Mouse (Mus musculus) urinary bladder, adult 18-20 months (tissue): ENCODE data around the gene Kctd7.
A peak's percentile ranks its signal among the peaks of the same experiment; 100 is the strongest.

Source experiments
- DNase-seq, 2 experiments: peaks; one replicate each; pipeline ENCODE4 v3.0.0; 2022; ENCODE audit warnings: low spot score in 2 of 2, mixed read lengths in 2 of 2

Gene Kctd7

GRCm38 (mm10) chr5:130190909-130191308 lies 46.2 kb downstream of the Kctd7 start:
- DNase-seq, result no peak

GRCm38 (mm10) chr5:130191865-130192264 lies 47.2 kb downstream of the Kctd7 start:
- no peak for DNase-seq

- no peak for DNase-seq
Measured at GRCm38 (mm10) chr5:130192356-130192944, 47.8 kb downstream of the Kctd7 start.

- no peak for DNase-seq
Measured at GRCm38 (mm10) chr5:130193760-130194159, 49.1 kb downstream of the Kctd7 start.

- no peak for DNase-seq
Measured at GRCm38 (mm10) chr5:130196307-130196706, 51.6 kb downstream of the Kctd7 start.

- no peak for DNase-seq
Measured at GRCm38 (mm10) chr5:130197454-130197853, 52.8 kb downstream of the Kctd7 start.

GRCm38 (mm10) chr5:130197981-130198380 lies 53.3 kb downstream of the Kctd7 start:
- DNase-seq, result no peak

GRCm38 (mm10) chr5:130200233-130201029 lies 55.8 kb downstream of the Kctd7 start:
- peak in 1 of 2 experiments; percentile 34 for DNase-seq

- peak in 1 of 2 experiments; percentile 43 for DNase-seq
Measured at GRCm38 (mm10) chr5:130203948-130204347, 59.3 kb downstream of the Kctd7 start.

- no peak for DNase-seq
Measured at GRCm38 (mm10) chr5:130204560-130204959, 59.9 kb downstream of the Kctd7 start.
